Mouse (Mus musculus): ENCODE results near the gene L1cam.

- TF ChIP-seq CTCF (IDR thresholded peaks at IDR 0.05; ENCODE audit: borderline replicate concordance, insufficient read depth, low read depth, low read length) (no peak), POLR2A (IDR thresholded peaks at IDR 0.05; ENCODE audit: borderline replicate concordance, insufficient read depth, low read length) (no peak)
These were observed 36.0 kb upstream of the L1cam start for GRCm38 (mm10) chrX:73931871-73932270.

Measured in cerebellum, adult 2 months (tissue).